Mouse (Mus musculus): ENCODE results near the gene Rtn1. TPM values are rescaled to one million over a fixed set of nuclear protein-coding genes. Genes with fewer than 3 reads are reported as not detected.

Gene Rtn1
- polyA plus RNA-seq, 1 experiment from 2014 or later: 13.8 TPM

DNA sequence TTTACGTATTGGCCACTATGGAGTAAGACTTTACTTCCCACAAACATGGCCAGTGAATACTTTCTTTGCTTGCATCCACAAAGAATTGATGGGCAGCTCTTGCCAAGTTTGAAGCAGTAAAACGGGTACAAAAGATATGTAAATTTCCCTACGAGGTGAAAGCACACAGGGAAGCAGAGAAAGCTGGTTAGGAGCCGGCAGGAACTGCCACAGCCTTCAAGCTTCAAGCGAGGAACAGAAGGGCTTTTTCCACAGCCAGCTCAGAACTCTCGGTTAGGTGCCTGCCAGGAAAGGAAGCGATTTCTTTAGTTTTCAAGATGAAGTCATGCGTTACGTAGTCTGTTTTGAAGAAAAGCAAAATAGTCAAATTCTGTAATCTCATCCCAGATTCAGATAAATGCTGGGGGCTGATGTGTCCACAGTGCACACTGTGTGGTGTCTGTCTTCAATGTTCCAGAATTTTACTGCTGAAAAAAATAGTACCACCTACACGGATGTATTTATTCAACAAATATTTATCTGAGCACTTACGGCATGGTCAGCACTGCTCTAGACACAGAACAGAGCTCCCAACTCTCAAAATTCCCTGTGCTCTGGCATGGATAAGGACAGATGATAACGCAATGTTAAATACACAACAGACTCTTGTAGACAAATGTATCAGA is 169.5 kb downstream of the Rtn1 start:
- H3K4me1 ChIP-seq: peaks cover 19% of the 10 kb centered on the region; the same call in 1 of the 2 replicates
- peaks cover 32% of the 10 kb centered on the region for H3K27me3 ChIP-seq (ENCODE audit: insufficient read depth, poor library complexity, severe bottlenecking)
- no peaks in the 10 kb centered on the region for H3K9me3 ChIP-seq
- 45% methylated on average over 12 of the region's 12 CpGs for WGBS
- H3K27ac ChIP-seq: no peak overlapping the region
- H3K36me3 ChIP-seq: no peaks in the 10 kb centered on the region
- H3K4me3 ChIP-seq: no peak overlapping the region
- DNase-seq (ENCODE audit: low spot score): peak; percentile 61

DNA sequence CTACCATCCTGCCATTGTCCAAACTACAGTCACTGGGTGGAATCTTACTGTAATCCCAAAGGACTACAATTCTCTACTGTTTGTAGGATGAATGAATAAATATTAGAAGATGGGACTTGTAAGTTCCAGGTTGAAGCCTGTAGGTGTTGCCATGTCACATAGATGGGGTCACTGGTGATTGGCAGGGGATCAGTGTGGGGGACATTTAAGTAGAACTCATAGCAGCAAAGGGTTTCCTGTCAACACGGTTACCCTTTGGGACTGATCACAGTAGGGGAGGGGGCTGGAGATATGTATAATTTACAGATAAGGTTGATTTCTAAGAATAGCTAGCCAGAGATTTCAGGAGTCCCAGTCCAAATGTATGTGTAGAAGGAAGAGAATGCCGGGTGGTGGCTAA is 171.6 kb downstream of the Rtn1 start:
- no peaks in the 10 kb centered on the region for H3K9me3 ChIP-seq
- peaks cover 36% of the 10 kb centered on the region for H3K27me3 ChIP-seq (ENCODE audit: insufficient read depth, poor library complexity, severe bottlenecking)
- H3K4me3 ChIP-seq: peak overlapping the region; percentile 66; the same call in 1 of the 2 replicates
- peaks cover 19% of the 10 kb centered on the region; the same call in 1 of the 2 replicates for H3K4me1 ChIP-seq
- no peaks in the 10 kb centered on the region for H3K36me3 ChIP-seq
- peak; percentile 25 for DNase-seq (ENCODE audit: low spot score)
- H3K27ac ChIP-seq: no peak overlapping the region
- WGBS: 45% methylated on average over 2 of the region's 2 CpGs

DNA sequence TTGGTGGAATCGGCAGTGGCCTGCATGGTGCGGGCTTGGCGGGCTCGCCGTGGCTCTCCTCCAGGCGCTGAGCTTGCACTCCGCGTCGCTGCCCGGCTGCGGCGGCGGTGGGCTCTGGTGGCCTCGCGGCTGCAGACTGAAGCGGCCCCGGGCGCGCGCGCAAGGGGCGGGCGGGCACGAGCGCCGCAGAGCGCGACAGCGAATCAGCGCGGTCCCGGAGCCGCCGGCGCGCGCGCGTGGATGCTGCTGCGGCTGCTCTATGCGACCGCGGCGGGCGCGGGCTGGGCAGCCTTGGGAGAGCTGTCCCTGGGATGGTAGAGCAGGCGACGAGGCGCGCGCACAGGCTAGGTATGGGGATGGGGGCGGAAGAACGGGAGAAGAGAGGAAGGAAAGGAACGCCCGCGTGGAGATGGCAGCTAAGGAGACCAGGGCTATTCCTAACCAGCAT is 172.3 kb downstream of the Rtn1 start:
- Histone ChIP-seq H3K27ac (peak overlapping the region; percentile 65; the same call in 1 of the 2 replicates), H3K27me3 (ENCODE audit: insufficient read depth, poor library complexity, severe bottlenecking) (peaks cover 36% of the 10 kb centered on the region), H3K36me3 (no peaks in the 10 kb centered on the region), H3K4me3 (peak overlapping the region; percentile 66), H3K9me3 (no peaks in the 10 kb centered on the region), H3K4me1 (peaks cover 19% of the 10 kb centered on the region; the same call in 1 of the 2 replicates)
- DNase-seq (ENCODE audit: low spot score): peak; percentile 76
- under 1% methylated on average over 56 of the region's 56 CpGs for WGBS

DNA sequence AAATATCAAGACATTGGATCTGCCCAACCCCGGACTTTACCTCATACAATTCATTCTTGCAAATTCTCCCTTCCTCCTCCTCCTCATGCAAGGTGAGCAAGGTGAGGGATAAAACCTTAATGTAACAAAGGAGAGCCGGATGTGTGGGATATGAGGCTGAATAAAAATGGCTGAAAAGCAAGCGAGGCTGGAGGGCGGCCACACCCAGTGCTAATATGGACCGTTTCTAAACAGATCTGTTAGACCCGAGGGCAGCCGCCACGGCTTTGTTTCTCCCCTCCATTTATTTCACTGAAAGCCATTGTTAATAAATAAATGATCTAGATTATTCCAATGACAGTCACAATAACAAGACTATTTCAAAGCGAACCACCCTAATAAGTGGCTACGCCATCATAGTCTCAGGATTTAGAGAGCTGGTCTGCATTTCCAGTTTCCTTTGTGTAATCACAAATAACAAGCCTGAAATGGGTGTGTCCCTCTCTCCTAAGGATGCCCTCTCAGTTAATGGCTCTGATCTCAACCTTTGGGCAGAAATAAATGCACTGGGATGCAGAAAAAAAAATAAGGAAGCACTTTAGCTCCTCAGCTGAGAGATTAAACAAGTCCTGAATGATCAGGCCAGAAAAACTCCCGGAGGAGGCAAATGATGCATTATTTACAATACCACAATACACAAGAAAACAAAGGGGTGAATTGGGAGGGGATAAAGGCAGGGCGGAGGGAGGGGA is 173.1 kb downstream of the Rtn1 start:
- H3K27ac ChIP-seq: peak overlapping the region; percentile 65; the same call in 1 of the 2 replicates
- peaks cover 36% of the 10 kb centered on the region for H3K27me3 ChIP-seq (ENCODE audit: insufficient read depth, poor library complexity, severe bottlenecking)
- WGBS: 58% methylated on average over 12 of the region's 12 CpGs
- peaks cover 19% of the 10 kb centered on the region; the same call in 1 of the 2 replicates for H3K4me1 ChIP-seq
- peak; percentile 71 for DNase-seq (ENCODE audit: low spot score)
- H3K9me3 ChIP-seq: no peaks in the 10 kb centered on the region
- H3K4me3 ChIP-seq: peak overlapping the region; percentile 66
- no peaks in the 10 kb centered on the region for H3K36me3 ChIP-seq

DNA sequence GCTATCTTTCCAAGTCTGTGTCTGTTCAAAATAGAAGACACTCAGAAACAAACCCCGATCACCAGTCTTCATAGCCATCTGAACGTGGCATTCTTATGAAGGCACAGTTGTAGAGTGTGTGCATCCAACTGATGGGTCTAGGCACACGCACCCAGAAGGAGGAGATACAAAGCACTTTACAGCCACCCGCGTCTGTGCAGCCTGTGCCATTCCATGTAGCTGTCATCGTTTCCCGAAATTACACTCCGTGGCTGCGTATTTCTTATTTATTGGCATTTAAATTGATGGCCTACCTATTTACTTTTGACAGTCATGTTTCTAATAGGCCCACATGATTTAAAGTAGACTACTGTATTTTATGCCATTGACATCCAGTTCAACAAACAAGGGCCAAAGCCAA is 173.9 kb downstream of the Rtn1 start:
- H3K27me3 ChIP-seq (ENCODE audit: insufficient read depth, poor library complexity, severe bottlenecking): peaks cover 36% of the 10 kb centered on the region
- no peaks in the 10 kb centered on the region for H3K9me3 ChIP-seq
- H3K4me1 ChIP-seq: peaks cover 19% of the 10 kb centered on the region; the same call in 1 of the 2 replicates
- no peaks in the 10 kb centered on the region for H3K36me3 ChIP-seq
- H3K27ac ChIP-seq: no peak overlapping the region
- no peak overlapping the region for H3K4me3 ChIP-seq
- 90% methylated on average over 9 of the region's 9 CpGs for WGBS
- DNase-seq (ENCODE audit: low spot score): peak; percentile 36

DNA sequence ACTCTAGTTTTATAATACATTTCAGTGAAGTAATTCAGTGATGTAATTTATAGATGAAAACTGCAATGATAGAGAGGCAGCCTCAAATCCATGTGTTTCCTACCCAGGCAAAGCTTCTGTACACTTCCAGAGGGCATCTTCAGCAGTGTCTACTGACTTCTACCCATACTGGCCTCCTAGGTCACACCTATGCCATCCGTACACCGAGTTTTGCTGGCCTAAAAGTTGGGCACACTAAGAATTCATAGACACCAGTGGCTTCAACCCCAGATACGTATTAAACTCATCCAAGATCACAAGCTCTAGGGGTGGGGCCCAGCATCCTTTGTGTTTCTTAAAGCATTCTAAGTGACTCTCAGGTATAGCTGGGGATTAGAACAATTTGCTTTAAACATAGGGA is 174.7 kb downstream of the Rtn1 start:
- 84% methylated on average over 3 of the region's 3 CpGs for WGBS
- no peak overlapping the region for H3K4me3 ChIP-seq
- peak; percentile 54 for DNase-seq (ENCODE audit: low spot score)
- no peak overlapping the region for H3K27ac ChIP-seq
- no peaks in the 10 kb centered on the region for H3K36me3 ChIP-seq
- peaks cover 36% of the 10 kb centered on the region for H3K27me3 ChIP-seq (ENCODE audit: insufficient read depth, poor library complexity, severe bottlenecking)
- no peaks in the 10 kb centered on the region for H3K9me3 ChIP-seq
- peaks cover 15% of the 10 kb centered on the region; the same call in 1 of the 2 replicates for H3K4me1 ChIP-seq

DNA sequence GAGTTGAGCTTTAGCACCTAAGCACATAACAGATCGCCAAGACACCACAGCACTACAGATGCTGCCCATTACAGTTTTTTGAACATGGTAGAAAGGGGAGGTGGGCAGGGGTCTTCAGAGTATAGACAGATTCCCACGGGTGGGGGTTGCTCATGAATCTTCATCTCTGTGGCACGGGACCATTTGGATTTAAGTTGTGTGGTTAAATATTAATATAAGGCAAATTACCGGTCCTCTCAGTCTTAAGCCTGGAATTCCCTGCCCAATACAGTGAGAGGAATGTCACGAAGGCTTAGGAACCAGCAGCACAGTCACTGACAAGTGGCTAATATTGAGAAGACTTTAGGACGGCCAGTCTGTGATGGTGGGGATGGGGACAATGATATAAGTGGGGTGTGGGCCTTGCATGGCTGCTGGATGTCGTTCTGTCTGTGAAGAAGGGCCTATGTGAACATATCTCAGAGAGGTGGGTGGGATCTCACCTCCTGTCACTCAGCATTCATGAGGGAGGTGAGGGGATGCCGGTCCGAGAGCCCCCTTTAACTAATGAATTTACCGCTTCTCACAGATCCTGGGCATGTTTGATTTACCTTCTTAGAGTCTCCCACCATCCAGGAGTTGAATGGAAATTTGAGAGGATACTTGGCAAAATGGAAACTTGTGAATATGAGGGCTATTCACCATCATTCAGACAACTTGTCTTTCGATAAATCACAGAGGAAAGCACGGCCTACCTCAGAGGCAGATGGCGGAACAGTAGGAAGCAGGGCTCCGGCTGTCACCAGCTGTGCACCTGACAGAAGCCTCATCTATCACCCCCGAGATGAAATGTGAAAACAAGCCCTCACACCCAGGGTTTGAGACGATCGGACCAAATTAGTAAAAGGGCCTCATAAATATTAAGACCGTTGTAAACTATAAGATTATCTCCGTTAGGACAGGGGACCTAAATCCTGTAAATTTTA is 175.7 kb downstream of the Rtn1 start:
- peaks cover 30% of the 10 kb centered on the region for H3K27me3 ChIP-seq (ENCODE audit: insufficient read depth, poor library complexity, severe bottlenecking)
- WGBS: 82% methylated on average over 19 of the region's 19 CpGs
- peak; percentile 68 for DNase-seq (ENCODE audit: low spot score)
- no peak overlapping the region for H3K4me3 ChIP-seq
- no peak overlapping the region for H3K27ac ChIP-seq
- no peaks in the 10 kb centered on the region for H3K36me3 ChIP-seq
- no peaks in the 10 kb centered on the region for H3K9me3 ChIP-seq
- H3K4me1 ChIP-seq: peaks cover 15% of the 10 kb centered on the region; the same call in 1 of the 2 replicates

DNA sequence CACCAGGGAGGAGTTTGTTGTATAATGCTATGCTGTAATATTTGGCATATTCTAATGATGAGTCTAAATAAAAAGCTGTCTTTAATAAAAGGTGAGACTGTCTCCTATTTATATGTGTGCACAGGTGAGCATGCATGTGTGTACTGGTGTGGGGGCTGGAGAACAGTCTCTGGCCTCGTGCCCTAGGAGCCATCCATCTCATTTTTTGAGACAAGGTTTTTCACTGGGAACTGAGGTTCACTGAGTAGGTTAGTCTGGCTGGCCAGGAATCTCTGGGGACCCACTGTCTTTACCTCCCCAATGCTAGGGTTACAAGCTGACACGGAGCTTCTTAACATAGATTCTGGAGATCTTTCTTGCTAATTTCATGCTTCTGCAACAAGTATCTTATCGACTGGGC is 176.7 kb downstream of the Rtn1 start:
- Histone ChIP-seq H3K27ac (no peak overlapping the region), H3K4me3 (no peak overlapping the region), H3K9me3 (no peaks in the 10 kb centered on the region), H3K36me3 (no peaks in the 10 kb centered on the region), H3K27me3 (ENCODE audit: insufficient read depth, poor library complexity, severe bottlenecking) (peaks cover 21% of the 10 kb centered on the region), H3K4me1 (peaks cover 10% of the 10 kb centered on the region; the same call in 1 of the 2 replicates)
- WGBS: 73% methylated on average over 3 of the region's 3 CpGs
- peak; percentile 25 for DNase-seq (ENCODE audit: low spot score)

DNA sequence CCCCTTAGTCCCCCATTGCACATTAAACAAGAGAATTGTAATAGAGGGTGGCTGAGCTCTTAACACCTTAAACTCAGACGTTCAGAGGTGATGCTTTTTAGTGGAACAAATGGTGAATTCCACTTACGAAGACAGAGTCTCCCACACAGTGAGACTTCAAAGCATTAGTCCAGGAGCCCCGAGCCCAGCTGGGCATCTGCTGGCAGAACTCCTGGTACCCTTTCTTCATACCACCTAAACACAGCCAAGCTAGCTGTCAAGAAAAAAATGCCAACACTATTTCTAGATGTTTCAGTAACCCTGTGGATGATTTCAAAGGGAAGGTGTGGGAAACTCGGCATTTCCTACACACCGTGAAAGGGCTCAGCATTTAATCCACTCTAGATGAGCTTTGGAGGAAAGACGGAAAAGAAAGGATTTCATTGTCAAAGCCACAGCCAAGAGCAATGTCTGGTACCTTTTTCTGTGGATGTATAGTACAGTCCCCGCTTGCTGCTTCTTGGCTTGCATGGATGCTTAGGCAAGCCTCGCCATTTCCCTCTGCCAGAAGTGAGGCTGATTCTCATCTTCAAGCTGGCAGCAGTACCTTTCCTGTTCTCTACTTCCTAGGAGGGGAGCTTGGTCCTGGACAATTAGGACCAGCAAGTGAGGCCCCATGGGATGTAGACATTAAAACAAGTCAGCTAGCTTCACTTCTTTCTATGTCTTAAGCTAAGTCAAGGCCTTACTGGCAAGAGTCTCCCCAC is 179.2 kb downstream of the Rtn1 start:
- Histone ChIP-seq H3K27ac (no peak overlapping the region), H3K9me3 (no peaks in the 10 kb centered on the region), H3K36me3 (no peaks in the 10 kb centered on the region), H3K27me3 (ENCODE audit: insufficient read depth, poor library complexity, severe bottlenecking) (peaks cover 8% of the 10 kb centered on the region), H3K4me1 (no peaks in the 10 kb centered on the region), H3K4me3 (no peak overlapping the region)
- WGBS: 74% methylated on average over 8 of the region's 8 CpGs
- DNase-seq (ENCODE audit: low spot score): no peak

DNA sequence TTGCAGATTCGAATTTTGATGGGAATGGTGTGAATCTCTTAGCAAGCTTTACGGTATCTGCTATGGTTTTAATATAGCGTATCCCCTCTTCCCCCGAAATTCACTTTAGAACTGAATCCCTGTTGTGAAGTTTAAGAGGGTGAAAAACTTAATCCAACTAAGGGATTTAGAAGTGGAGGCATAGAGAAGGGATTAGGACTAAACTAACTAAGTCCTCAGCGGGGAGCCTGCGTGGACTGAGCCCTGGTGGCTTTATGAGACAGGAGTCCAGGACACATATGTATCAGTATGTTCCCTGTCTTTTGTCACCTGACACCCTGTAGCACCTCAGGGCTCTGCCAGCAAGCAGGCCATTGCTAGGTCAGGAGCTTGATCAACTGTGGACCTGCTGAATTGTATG is 181.1 kb downstream of the Rtn1 start:
- Histone ChIP-seq H3K36me3 (no peaks in the 10 kb centered on the region), H3K27ac (no peak overlapping the region), H3K4me1 (no peaks in the 10 kb centered on the region), H3K27me3 (ENCODE audit: insufficient read depth, poor library complexity, severe bottlenecking) (0 out of 2 replicates have a peak, but pooled peaks cover 4% of the 10 kb centered on the region), H3K9me3 (no peaks in the 10 kb centered on the region), H3K4me3 (no peak overlapping the region)
- WGBS: 78% methylated on average over 6 of the region's 6 CpGs
- no peak for DNase-seq (ENCODE audit: low spot score)

DNA sequence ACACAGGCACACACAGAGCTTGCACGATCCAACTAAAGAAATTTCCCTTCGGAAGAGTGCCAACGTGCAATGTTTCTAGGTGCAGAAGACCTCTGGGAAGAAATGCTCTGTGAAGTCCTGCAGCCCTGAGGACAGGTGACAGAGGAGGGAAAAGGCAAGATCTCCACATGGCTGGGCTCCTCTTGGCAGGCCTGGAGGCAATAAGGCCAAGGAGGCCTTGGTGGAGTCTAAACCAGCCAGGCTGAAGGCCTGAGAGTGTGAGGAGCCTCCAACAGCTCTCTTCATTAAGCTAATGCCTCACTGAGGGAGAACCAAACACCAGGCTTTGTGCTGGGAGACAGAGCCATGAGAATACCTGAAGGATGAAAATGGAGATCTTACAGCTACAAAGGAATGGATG is 183.5 kb downstream of the Rtn1 start:
- no peak overlapping the region for H3K4me3 ChIP-seq
- 92% methylated on average over 3 of the region's 3 CpGs for whole genome bisulfite sequencing

More for the DNA sequence above, 183.5 kb downstream of the Rtn1 start:
- no peaks in the 10 kb centered on the region for H3K9me3 ChIP-seq
- no peak for DNase-seq (ENCODE audit: low spot score)
- H3K4me1 ChIP-seq: no peaks in the 10 kb centered on the region
- H3K27ac ChIP-seq: no peak overlapping the region
- H3K27me3 ChIP-seq (ENCODE audit: insufficient read depth, poor library complexity, severe bottlenecking): 0 out of 2 replicates have a peak, but pooled peaks cover 4% of the 10 kb centered on the region
- no peaks in the 10 kb centered on the region for H3K36me3 ChIP-seq
